Mouse (Mus musculus): ENCODE data around the gene Neurl1a. TPM values are rescaled to one million over a fixed set of nuclear protein-coding genes. Genes with fewer than 3 reads are reported as not detected.
"Not testable (repeated sequence)": the region's sequence is repeated elsewhere in the genome, so short reads cannot be mapped to it uniquely, and the experiment has no call there.

The Neurl1a gene
- polyA plus RNA-seq (2015; fragmentation: Nextera tagmentation; extraction: Ambion mirVana): 5.4 and 6.3 TPM in 2 replicates

DNA sequence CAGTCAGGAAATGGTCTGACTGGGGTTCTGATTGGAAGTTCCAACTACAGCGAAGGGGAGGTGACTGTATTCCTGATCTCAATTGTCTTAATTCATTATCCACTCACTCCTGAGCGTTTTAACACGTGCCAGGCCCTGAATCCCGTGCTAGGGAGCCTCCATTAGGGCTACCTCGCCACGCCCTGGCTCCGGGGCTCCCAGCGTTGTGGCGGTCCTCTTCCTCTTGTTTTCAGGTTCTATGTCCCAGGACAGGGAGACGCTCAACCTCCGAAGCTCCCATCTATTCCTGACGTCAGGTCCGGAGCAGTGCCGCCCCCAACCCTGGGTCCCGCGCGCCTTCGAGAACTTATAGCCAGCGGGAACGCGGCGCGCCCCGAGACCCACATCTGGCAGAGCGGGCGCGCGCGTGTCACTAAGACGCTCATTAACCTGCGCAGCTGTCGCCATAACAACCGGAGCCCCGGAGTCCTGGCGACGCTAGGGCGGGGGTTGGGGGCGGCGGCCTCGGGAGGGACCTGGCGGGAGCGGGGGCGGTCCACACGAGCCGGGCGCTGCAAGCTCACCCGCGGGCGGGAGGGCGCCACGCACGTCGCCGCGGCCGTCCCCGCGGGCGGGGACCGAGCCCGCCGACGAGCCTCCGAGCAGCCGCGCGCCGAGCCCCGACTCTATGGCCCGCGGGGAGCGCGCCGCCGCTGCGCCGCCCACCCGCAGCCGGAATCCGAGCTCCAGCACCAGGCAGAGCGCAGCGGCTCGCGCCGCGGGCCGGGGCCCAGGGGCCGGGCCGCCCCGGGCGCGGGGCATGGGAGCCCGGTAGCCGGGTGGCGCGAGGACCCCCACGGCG is at the start of gene Neurl1a:
Gene Neurl1a, plus strand, starts transcription at position 390 of the 841 bp plus-strand sequence.
- under 1% methylated on average over 91 of the region's 98 CpGs for WGBS
- H3K36me3 ChIP-seq: no peaks in the 10 kb centered on the region
- peak within 1 kb of the TSS; percentile 61; the same call in 1 of the 2 replicates for H3K27ac ChIP-seq
- peaks cover 13% of the 10 kb centered on the region for H3K27me3 ChIP-seq (replicated peaks)
- peak within 1 kb of the TSS; percentile 74 for H3K4me3 ChIP-seq (replicated peaks)
- peak within 1 kb of the TSS; percentile 70 for H3K9ac ChIP-seq
- H3K9me3 ChIP-seq: no peaks in the 10 kb centered on the region
- peak within 1 kb of the TSS; percentile 100 for H3K4me2 ChIP-seq (replicated peaks)
- peak; percentile 70 for ATAC-seq
- H3K4me1 ChIP-seq (replicated peaks): peaks cover 9% of the 10 kb centered on the region

DNA sequence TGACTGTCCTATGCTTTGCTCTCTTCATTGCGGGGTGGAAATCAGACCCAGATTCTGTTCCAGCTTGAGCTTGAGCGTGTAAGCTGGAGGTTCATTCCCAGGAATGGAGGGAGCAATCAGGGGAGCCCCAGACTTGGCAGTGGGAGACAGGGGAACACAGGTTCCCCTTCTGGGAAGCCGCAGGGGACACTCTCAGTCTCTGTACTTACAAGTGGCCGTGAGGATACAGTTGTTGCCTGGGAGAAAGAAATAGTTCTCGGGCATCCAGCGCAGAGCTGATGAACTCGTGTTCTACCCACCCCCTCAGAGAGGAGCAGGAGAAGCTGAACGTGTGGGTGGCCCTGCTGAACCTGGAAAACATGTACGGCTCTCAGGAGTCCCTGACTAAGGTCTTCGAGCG is 49.8 kb upstream of the Neurl1a start:
- Histone ChIP-seq H3K4me1 (replicated peaks) (no peaks in the 10 kb centered on the region; the same call in 1 of the 2 replicates), H3K36me3 (peaks cover 64% of the 10 kb centered on the region), H3K27me3 (replicated peaks) (no peaks in the 10 kb centered on the region), H3K9ac (no peak overlapping the region), H3K4me3 (replicated peaks) (no peak overlapping the region), H3K9me3 (no peaks in the 10 kb centered on the region), H3K27ac (no peak overlapping the region), H3K4me2 (replicated peaks) (no peak overlapping the region)
- 91% methylated on average over 11 of the region's 11 CpGs for WGBS
- ATAC-seq: no peak

DNA sequence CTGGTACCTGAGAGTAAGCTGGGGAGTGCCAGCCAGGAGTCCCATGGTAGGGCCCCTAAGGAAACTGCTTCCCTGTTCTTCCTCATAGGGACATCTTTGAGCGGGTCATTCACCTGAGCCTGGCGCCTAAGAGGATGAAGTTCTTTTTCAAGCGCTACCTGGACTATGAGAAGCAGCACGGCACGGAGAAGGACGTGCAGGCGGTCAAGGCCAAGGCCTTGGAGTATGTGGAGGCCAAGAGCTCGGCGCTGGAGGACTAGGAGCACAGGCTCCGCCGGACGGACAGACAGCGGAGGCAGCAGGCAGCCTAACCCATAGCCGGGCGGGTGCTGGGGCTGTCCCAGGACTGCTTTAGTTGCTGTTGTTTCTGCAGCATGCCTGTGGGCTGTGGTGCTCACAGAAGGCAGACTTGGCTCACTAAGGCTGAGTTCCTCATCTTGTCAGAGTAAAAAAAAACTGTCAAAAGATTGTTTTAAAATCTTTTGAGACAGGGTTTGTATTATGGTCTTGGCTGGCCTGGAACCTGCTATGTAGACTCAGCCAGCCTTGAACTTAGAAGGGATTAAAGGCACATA is 48.0 kb upstream of the Neurl1a start:
- no peak overlapping the region for H3K27ac ChIP-seq
- H3K9ac ChIP-seq: no peak overlapping the region
- H3K9me3 ChIP-seq: no peaks in the 10 kb centered on the region
- H3K4me2 ChIP-seq (replicated peaks): no peak overlapping the region
- no peak overlapping the region for H3K4me3 ChIP-seq (replicated peaks)
- no peaks in the 10 kb centered on the region; the same call in 1 of the 2 replicates for H3K4me1 ChIP-seq (replicated peaks)
- 94% methylated on average over 15 of the region's 15 CpGs for WGBS
- H3K36me3 ChIP-seq: peaks cover 53% of the 10 kb centered on the region
- no peak for ATAC-seq
- H3K27me3 ChIP-seq (replicated peaks): no peaks in the 10 kb centered on the region

DNA sequence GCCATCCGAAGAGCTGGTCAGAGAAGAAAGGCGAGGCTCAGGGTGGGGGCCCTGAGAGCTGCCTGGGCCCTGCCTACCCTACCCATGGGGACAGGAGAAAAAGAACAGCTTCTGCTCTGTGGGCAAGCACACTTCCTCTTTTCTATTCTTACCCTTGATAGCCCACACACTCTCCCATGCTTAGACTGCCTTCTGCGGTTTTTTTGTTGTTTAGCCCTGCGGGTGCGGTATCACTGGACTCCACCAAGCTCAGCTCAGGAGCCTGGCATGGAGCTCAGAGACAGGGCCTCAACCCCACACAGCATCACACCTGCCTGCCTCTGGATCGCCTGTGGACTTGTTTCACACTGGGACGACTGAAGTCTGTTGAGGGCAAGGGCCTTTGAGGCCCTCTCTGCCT is 45.5 kb upstream of the Neurl1a start:
- Histone ChIP-seq H3K9me3 (no peaks in the 10 kb centered on the region), H3K4me1 (replicated peaks) (peaks cover 16% of the 10 kb centered on the region), H3K4me2 (replicated peaks) (no peak overlapping the region), H3K27me3 (replicated peaks) (no peaks in the 10 kb centered on the region), H3K4me3 (replicated peaks) (no peak overlapping the region), H3K27ac (no peak overlapping the region), H3K36me3 (peaks cover 37% of the 10 kb centered on the region), H3K9ac (no peak overlapping the region)
- ATAC-seq: no peak
- 78% methylated on average over 7 of the region's 7 CpGs for WGBS

DNA sequence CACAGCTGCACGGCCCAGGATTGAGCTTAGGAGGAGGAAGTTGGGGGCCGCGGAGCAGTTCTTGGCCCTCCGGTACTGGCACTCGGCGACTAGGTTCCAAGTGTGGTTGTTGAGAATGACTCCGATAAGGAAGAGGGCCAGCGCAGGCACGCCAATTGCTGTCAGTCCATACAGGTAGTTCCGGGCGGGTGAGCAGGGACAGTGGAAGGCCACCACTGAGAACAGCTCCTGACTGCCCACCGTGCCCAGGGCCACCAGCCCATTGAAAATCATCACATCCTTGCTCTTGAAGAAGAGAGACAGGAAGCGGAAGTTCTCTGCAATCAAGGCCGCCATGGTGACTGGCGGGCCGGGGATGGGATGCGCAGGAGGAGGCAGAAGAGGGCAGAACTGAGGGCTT is 43.1 kb upstream of the Neurl1a start:
- Histone ChIP-seq H3K4me1 (replicated peaks) (peaks cover 25% of the 10 kb centered on the region), H3K4me3 (replicated peaks) (no peak overlapping the region), H3K27ac (no peak overlapping the region), H3K9ac (no peak overlapping the region), H3K36me3 (peaks cover 13% of the 10 kb centered on the region), H3K27me3 (replicated peaks) (no peaks in the 10 kb centered on the region), H3K4me2 (replicated peaks) (no peak overlapping the region), H3K9me3 (no peaks in the 10 kb centered on the region)
- ATAC-seq: no peak
- 90% methylated on average over 17 of the region's 17 CpGs for WGBS

DNA sequence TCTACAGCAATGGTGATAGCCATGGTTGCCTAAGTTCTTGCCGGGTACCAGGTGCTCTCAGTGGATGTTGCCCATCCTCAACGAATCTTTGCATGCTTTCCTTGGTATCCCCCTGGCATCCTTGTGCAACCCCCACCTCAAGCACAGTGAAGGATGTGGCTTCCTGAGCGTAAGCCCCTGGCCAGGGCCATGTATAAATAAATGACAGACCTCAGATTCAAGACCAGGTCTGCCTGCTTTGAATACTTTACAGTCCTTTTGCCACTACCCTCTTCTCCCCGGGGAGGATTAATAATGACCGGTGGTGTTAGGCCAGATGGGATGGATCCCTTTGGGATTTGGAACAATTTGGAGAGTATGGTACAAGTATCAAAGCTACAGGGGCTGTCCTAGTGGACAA is 42.5 kb upstream of the Neurl1a start:
- Histone ChIP-seq H3K9ac (no peak overlapping the region), H3K27me3 (replicated peaks) (no peaks in the 10 kb centered on the region), H3K4me3 (replicated peaks) (no peak overlapping the region), H3K36me3 (peaks cover 9% of the 10 kb centered on the region; the same call in 1 of the 2 replicates), H3K4me1 (replicated peaks) (peaks cover 25% of the 10 kb centered on the region), H3K9me3 (no peaks in the 10 kb centered on the region), H3K4me2 (replicated peaks) (peak overlapping the region; percentile 71; the same call in 1 of the 2 replicates), H3K27ac (no peak overlapping the region)
- no peak for ATAC-seq
- 87% methylated on average over 5 of the region's 5 CpGs for WGBS

DNA sequence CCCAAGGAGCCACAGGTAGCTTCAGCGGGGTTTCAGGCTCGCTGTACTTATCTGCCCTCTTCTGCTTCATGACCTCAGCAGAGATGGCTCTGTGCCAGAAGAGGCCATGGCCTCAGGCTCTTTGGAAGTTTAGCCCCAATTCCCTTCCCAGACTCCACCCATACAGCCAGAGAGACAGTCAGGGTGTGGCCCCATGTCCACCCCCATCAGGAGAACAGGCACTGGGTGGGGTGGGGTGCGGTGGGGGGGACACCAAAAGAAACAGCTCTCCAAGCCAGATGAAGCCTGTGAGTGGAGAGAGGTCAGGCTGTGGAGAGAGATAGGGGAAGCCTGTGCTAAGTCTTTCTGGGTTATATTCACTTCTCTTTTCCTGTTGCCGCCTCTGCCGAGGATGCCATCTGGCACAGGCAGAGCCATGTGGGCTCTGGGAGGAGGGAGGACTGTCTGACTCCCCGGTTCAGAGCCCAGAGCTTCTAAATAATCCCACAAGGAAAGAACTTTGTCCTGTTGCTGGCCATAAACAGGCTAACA is 41.5 kb upstream of the Neurl1a start:
- Histone ChIP-seq H3K36me3 (peaks cover 9% of the 10 kb centered on the region; the same call in 1 of the 2 replicates), H3K9me3 (no peaks in the 10 kb centered on the region), H3K4me3 (replicated peaks) (peak overlapping the region; percentile 40), H3K4me1 (replicated peaks) (peaks cover 25% of the 10 kb centered on the region), H3K27me3 (replicated peaks) (no peaks in the 10 kb centered on the region), H3K9ac (peak overlapping the region; percentile 58), H3K27ac (peak overlapping the region; percentile 85), H3K4me2 (replicated peaks) (peak overlapping the region; percentile 71)
- 12% methylated on average over 6 of the region's 6 CpGs for WGBS
- ATAC-seq: peak; percentile 75

DNA sequence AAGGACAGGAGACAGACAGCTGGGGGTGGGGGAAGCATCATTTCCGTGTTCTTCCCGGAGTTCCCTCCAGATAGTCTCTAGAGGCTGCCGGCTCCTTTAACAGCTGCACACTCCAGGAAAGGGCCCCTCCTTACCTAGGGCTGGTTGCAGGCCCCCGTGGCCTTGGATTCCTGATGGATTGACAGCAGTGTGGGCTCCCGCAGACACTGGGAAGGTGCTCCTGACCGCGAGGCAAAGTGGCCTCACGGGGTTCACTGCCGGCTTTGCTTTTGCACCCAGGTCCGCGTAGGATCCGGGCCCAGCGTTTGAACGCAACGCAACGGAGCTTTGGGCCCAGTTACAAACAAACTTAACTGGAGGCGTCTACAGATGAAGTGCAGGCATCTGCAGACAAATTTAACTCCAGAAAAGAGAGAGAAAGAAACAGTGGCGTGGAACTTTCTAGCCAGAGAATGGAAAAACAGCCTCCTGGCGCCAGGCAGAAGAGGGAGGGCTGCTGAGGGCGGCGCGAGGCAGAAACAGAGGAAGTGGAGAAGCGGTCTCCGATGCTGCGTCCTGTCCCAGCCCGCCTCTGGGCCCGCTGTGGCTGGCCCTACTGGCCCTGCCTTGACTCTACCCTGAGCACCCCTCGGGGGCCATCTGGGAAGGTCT is 40.7 kb upstream of the Neurl1a start, which contains the start of gene Calhm2:
Gene Calhm2, minus strand, starts transcription at position 524 of the 651 bp plus-strand sequence.
- 3% methylated on average over 26 of the region's 28 CpGs for WGBS
- H3K4me2 ChIP-seq (replicated peaks): peak within 1 kb of the TSS; percentile 71
- H3K27me3 ChIP-seq (replicated peaks): no peaks in the 10 kb centered on the region
- peak within 1 kb of the TSS; percentile 58 for H3K9ac ChIP-seq
- peak; percentile 79 for ATAC-seq
- H3K9me3 ChIP-seq: no peaks in the 10 kb centered on the region
- peaks cover 6% of the 10 kb centered on the region; the same call in 1 of the 2 replicates for H3K36me3 ChIP-seq
- peak within 1 kb of the TSS; percentile 40 for H3K4me3 ChIP-seq (replicated peaks)
- H3K4me1 ChIP-seq (replicated peaks): peaks cover 25% of the 10 kb centered on the region
- peak within 1 kb of the TSS; percentile 85 for H3K27ac ChIP-seq

DNA sequence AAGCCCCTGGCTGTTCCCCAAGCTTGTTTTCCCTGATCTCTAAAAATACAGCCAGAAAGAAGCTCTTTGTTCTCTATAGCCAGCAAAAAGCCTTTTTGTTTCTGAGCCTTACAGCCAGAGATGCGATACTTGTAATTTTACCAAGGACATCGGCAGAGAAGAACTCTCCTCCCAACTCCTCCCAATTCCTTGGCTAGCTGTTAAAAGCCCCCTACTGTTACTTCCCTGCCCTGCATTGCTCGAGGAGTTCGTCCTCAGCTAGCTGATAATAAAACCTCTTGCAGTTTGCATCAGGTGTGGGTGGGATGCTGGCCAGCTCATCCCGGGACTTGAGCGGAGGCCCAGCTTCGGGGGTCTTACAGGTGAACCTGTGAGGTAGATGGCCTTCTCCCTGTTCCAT is 39.0 kb upstream of the Neurl1a start:
- WGBS: 32% methylated on average over 7 of the region's 7 CpGs
- not testable (repeated sequence) for ATAC-seq

DNA sequence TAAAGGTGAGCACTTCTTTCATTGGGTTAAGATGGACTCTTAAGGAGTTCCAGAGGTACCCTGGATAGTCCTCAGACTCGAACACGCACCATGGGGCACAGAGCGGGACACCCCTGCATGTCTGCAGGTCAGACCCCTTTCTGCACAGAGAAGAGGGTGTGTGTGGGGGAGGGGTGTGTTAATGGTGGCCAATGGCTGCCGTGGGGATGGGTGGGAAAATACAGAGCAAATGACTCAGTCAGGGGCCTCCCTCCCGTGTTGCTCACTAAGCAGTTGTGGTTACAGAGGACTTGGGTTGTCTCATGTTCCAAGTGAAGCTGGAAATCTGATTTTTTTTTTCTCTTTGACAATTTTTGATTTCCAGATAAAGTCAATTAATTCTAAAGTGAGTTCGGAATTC is 36.2 kb upstream of the Neurl1a start:
- H3K4me3 ChIP-seq (replicated peaks): no peak overlapping the region
- H3K27me3 ChIP-seq (replicated peaks): no peaks in the 10 kb centered on the region
- H3K4me1 ChIP-seq (replicated peaks): peaks cover 13% of the 10 kb centered on the region
- H3K9me3 ChIP-seq: no peaks in the 10 kb centered on the region
- WGBS: 77% methylated on average over 6 of the region's 6 CpGs
- H3K36me3 ChIP-seq: no peaks in the 10 kb centered on the region
- no peak overlapping the region for H3K27ac ChIP-seq
- no peak overlapping the region for H3K9ac ChIP-seq
- H3K4me2 ChIP-seq (replicated peaks): no peak overlapping the region
- ATAC-seq: no peak

More for the DNA sequence above, 39.0 kb upstream of the Neurl1a start:
- H3K4me3 ChIP-seq (replicated peaks); H3K9me3 ChIP-seq; H3K27me3 ChIP-seq (replicated peaks); H3K9ac ChIP-seq; H3K27ac ChIP-seq; H3K36me3 ChIP-seq; H3K4me2 ChIP-seq (replicated peaks): not testable (repeated sequence)
- peaks cover 25% of the 10 kb centered on the region for H3K4me1 ChIP-seq (replicated peaks)

DNA sequence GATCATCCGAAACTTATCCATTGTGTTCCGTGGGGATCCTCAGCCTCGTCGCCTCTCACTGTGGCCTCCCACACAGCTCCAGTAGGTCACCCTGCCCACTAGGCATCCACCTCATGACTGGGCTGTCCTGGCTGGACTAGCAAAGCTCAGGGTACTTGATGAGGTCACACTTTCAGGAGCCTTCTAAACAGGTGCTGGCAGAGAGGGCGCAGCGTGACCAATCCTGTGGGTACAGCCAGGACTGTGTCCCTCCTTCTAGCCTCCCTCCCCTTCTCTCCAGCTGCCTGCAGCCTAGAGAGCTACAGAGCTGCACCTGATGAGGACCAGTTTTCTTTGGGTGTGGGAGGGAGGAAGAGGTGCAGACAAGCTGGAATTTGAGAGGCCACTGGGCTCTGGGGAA is 34.5 kb upstream of the Neurl1a start, which contains the start of gene Calhm1:
Gene Calhm1, minus strand, starts transcription at position 101 of the 400 bp plus-strand sequence.
- H3K4me1 ChIP-seq (replicated peaks): no peaks in the 10 kb centered on the region
- no peak within 1 kb of the TSS for H3K27ac ChIP-seq
- H3K9me3 ChIP-seq: no peaks in the 10 kb centered on the region
- H3K27me3 ChIP-seq (replicated peaks): no peaks in the 10 kb centered on the region
- no peak within 1 kb of the TSS for H3K4me2 ChIP-seq (replicated peaks)
- no peaks in the 10 kb centered on the region for H3K36me3 ChIP-seq
- no peak for ATAC-seq
- no peak within 1 kb of the TSS for H3K4me3 ChIP-seq (replicated peaks)
- H3K9ac ChIP-seq: no peak within 1 kb of the TSS
- 93% methylated on average over 6 of the region's 6 CpGs for WGBS

Data from intestine, embryonic 15.5 days (tissue).